Mouse (Mus musculus) limb, embryonic 14.5 days (tissue): ENCODE data around the gene Brf1. TPM values are rescaled to one million over a fixed set of nuclear protein-coding genes. Genes with fewer than 3 reads are reported as not detected.
A peak's percentile ranks its signal among the peaks of the same experiment; 100 is the strongest.

Experiments used
- ATAC-seq: fragments of 200-750 bp; cut with Nextera tagmentation; 2 replicates; pipeline ENCODE4 v1.8.0; 2017; ENCODE audit warnings: low read depth, moderate number of reproducible peaks, moderate TSS enrichment; ENCODE audit not compliant: low FRiP score
- DNase-seq: peaks from one replicate; pipeline ENCODE4 v3.0.0-alpha.2; 2015; ENCODE audit warnings: low spot score
- H3K27ac ChIP-seq: fragments of 300-500 bp; sonication (generic); replicated peaks from 2 replicates; pipeline ENCODE4 v1.5.1; 2014; ENCODE audit warnings: low read depth, mild to moderate bottlenecking, low read length, moderate library complexity, mixed read lengths
- H3K27me3 ChIP-seq: fragments of 300-500 bp; sonication (generic); 2 replicates; pipeline ENCODE4 v1.6.1; 2014; ENCODE audit warnings: low read length, mixed read lengths; ENCODE audit not compliant: control insufficient read depth, insufficient read depth
- H3K36me3 ChIP-seq: fragments of 300-500 bp; sonication (generic); 2 replicates; pipeline ENCODE4 v1.6.1; 2014; ENCODE audit warnings: mild to moderate bottlenecking, low read length, moderate library complexity, mixed read lengths; ENCODE audit not compliant: control insufficient read depth, insufficient read depth
- H3K4me1 ChIP-seq: fragments of 300-500 bp; sonication (generic); 2 replicates; pipeline ENCODE4 v1.6.1; 2014; ENCODE audit warnings: antibody characterized with exemption, low read length, mixed read lengths; ENCODE audit not compliant: control insufficient read depth, insufficient read depth
- H3K4me2 ChIP-seq: fragments of 300-500 bp; sonication (generic); replicated peaks from 2 replicates; pipeline ENCODE4 v1.6.1; 2014; ENCODE audit warnings: low read depth, mild to moderate bottlenecking, low read length, moderate library complexity; ENCODE audit not compliant: severe bottlenecking
- H3K4me3 ChIP-seq: fragments of 300-500 bp; sonication (generic); replicated peaks from 2 replicates; pipeline ENCODE4 v1.5.1; 2014; ENCODE audit warnings: low read length
- H3K9ac ChIP-seq: fragments of 300-500 bp; sonication (generic); 2 replicates; pipeline ENCODE4 v1.6.1; 2014; ENCODE audit warnings: mild to moderate bottlenecking, low read depth, low read length, moderate library complexity; ENCODE audit not compliant: severe bottlenecking
- H3K9me3 ChIP-seq: fragments of 300-500 bp; sonication (generic); 2 replicates; pipeline ENCODE4 v1.6.1; 2016; ENCODE audit warnings: low read length; ENCODE audit not compliant: control insufficient read depth
- POLR2A ChIP-seq: fragments of 200-500 bp; IDR thresholded peaks from 2 replicates; pipeline ENCODE4 v1.8.0; 2012; ENCODE audit warnings: inconsistent platforms, mild to moderate bottlenecking, moderate library complexity, borderline replicate concordance; ENCODE audit not compliant: insufficient read depth, insufficient read length; ENCODE audit errors: extremely low read depth
- WGBS: fragments of 180-500 bp; shearing (Covaris S2); extraction: QIAGEN DNeasy Blood & Tissue Kit; methylation state at CpG from one replicate; pipeline ENCODE4 v1.1.7; 2014; 5-methylcytosine and 5-hydroxymethylcytosine counted together
- polyA plus RNA-seq, 2 experiments: library from polyadenylated mRNA; depleted of rRNA in 1 of 2; stranded (reverse) in 1 of 2; unstranded in 1 of 2; fragments of >200 nt; fragmentation: Nextera tagmentation in 1 of 2; extraction: Ambion mirVana in 1 of 2; gene quantifications; 2 replicates each; pipeline versions ENCODE4 v1.2.1 to v1.2.3; 2012 to 2014

Gene Brf1
- polyA plus RNA-seq, 2 experiments, result 60.9 to 97.4 TPM

- peak within 1 kb of the TSS; percentile 79 for H3K9ac ChIP-seq
- peak; percentile 84; the same call in 1 of the 2 replicates for TF ChIP-seq POLR2A
- peaks cover 9% of the 10 kb centered on the region for H3K4me1 ChIP-seq
- DNase-seq, result peak; percentile 84
- peak within 1 kb of the TSS; percentile 89 for H3K4me2 ChIP-seq
- WGBS, result under 1% methylated on average over 70 of the region's 80 CpGs
- no peaks in the 10 kb centered on the region for H3K9me3 ChIP-seq
- peak within 1 kb of the TSS; percentile 76 for H3K4me3 ChIP-seq
- ATAC-seq, result peak; percentile 95
- peaks cover 76% of the 10 kb centered on the region for H3K36me3 ChIP-seq
- no peaks in the 10 kb centered on the region for H3K27me3 ChIP-seq
- peak within 1 kb of the TSS; percentile 89 for H3K27ac ChIP-seq
Measured at GRCm38 (mm10) chr12:112976371-112977073, 24.0 kb downstream of the Brf1 start, which contains the start of gene Btbd6. Btbd6 (plus strand) TSS chr12:112976482.

- ATAC-seq (no peak), DNase-seq (no peak)
- no peak overlapping the region for H3K4me2 ChIP-seq
- peaks cover 9% of the 10 kb centered on the region for H3K4me1 ChIP-seq
- no peaks in the 10 kb centered on the region for H3K9me3 ChIP-seq
- 88% methylated on average over 9 of the region's 9 CpGs for WGBS
- no peak overlapping the region for H3K9ac ChIP-seq
- no peak overlapping the region for H3K4me3 ChIP-seq
- peaks cover 70% of the 10 kb centered on the region for H3K36me3 ChIP-seq
- no peak overlapping the region for H3K27ac ChIP-seq
- no peaks in the 10 kb centered on the region for H3K27me3 ChIP-seq
- TF ChIP-seq POLR2A, result no peak
Measured at GRCm38 (mm10) chr12:112974736-112975135, 25.8 kb downstream of the Brf1 start.

GRCm38 (mm10) chr12:112969616-112970015 is 30.9 kb downstream of the Brf1 start:
- Histone ChIP-seq H3K4me1 (no peaks in the 10 kb centered on the region), H3K27me3 (no peaks in the 10 kb centered on the region), H3K4me3 (no peak overlapping the region), H3K9me3 (no peaks in the 10 kb centered on the region), H3K27ac (no peak overlapping the region), H3K36me3 (peaks cover 91% of the 10 kb centered on the region), H3K4me2 (no peak overlapping the region), H3K9ac (no peak overlapping the region)
- ATAC-seq (no peak), DNase-seq (no peak)
- 92% methylated on average over 6 of the region's 6 CpGs for WGBS
- no peak for TF ChIP-seq POLR2A

- peaks cover 91% of the 10 kb centered on the region for H3K36me3 ChIP-seq
- ATAC-seq (no peak), DNase-seq (no peak)
- no peak overlapping the region for H3K4me3 ChIP-seq
- TF ChIP-seq POLR2A, result no peak
- H3K4me2 ChIP-seq, result no peak overlapping the region
- H3K4me1 ChIP-seq, result no peaks in the 10 kb centered on the region
- H3K27ac ChIP-seq, result no peak overlapping the region
- no peaks in the 10 kb centered on the region for H3K27me3 ChIP-seq
- H3K9ac ChIP-seq, result no peak overlapping the region
- 66% methylated on average over 8 of the region's 8 CpGs for WGBS
- H3K9me3 ChIP-seq, result no peaks in the 10 kb centered on the region
Measured at GRCm38 (mm10) chr12:112968943-112969342, 31.6 kb downstream of the Brf1 start.

- 88% methylated on average over 13 of the region's 13 CpGs for WGBS
- TF ChIP-seq POLR2A, result no peak
- Histone ChIP-seq H3K27ac (no peak overlapping the region), H3K4me2 (no peak overlapping the region), H3K27me3 (no peaks in the 10 kb centered on the region), H3K9ac (no peak overlapping the region), H3K36me3 (peaks cover 96% of the 10 kb centered on the region), H3K4me3 (no peak overlapping the region), H3K4me1 (no peaks in the 10 kb centered on the region), H3K9me3 (no peaks in the 10 kb centered on the region)
- DNase-seq, result no peak
- ATAC-seq, result no peak
Measured at GRCm38 (mm10) chr12:112965783-112966182, 34.7 kb downstream of the Brf1 start.
